Mouse (Mus musculus) left cerebral cortex, adult 9 months (tissue): ENCODE measurements around the gene Rftn2.
"Not testable (repeated sequence)": the region's sequence is repeated elsewhere in the genome, so short reads cannot be mapped to it uniquely, and the experiment has no call there.

Experiments used
- DNase-seq, 2 experiments: peaks; one replicate each; pipeline ENCODE4 v3.0.0; 2022; ENCODE audit warnings: low spot score in 2 of 2

Rftn2 gene

DNA sequence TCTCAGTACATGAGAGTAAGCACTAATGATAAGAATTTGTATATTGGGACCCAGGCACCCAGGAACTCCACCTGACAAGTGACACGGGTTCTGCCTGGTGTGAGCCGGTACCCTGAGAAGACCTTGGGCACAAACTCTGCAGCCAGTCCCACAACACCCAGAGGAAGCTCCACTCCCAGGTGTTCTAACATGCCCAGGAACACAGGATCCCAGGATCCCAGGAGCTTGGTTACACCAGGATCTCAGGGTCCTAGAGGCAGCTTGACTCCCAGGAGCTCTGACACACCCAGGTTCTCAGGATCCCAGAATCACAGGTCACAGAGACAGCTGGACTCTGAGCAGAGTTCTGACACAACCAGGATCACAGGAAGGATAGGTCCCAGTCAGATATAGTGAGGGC, 102.4 kb downstream of the Rftn2 start:
- not testable (repeated sequence) for DNase-seq

DNA sequence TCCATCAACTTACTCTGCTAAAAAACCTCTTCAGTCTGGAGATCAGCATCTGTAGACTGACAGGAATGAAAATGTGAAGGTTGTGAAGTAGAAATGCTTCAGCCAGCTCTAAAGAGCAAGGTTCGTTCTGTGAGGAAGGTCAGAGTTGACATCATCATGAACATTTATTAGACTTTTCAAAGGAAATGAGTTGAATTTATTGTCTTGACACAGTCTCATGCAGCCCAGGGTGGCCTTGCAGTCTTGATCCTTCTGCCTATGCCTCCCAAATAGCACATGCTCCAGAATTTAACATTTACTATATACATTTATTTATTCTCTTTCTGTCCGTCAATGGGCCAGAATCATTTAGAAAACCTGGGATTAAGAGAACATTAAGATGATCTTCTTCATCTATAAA, 103.0 kb downstream of the Rftn2 start:
- no peak for DNase-seq

DNA sequence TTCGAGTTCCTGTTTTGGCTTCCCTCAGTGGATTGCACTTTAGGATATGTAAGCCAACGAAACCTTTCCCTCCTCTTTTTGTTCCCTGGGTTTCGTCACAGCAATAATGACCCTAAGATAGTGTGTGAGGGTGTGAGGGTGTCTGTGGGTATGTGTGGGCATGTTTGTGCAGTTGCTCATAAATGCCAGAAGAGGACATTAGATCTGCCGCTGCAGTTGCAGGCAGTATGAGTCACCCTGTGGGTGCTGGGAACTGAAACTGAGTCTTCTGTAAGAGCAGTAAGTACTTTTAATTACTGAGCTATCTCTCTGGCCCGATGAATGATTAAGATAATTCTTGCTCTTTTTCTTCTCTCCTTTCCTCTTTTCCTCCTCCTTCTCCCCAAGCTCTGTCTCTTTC, 103.5 kb downstream of the Rftn2 start:
- DNase-seq: no peak
